Mouse (Mus musculus) ES-CJ7 (cell line): ENCODE results near the gene Zfp980.
"Not testable (repeated sequence)": the region's sequence is repeated elsewhere in the genome, so short reads cannot be mapped to it uniquely, and the experiment has no call there.

Source experiments
- DNase-seq: peaks from one replicate; pipeline ENCODE4 v3.0.0; 2011; ENCODE audit warnings: low read depth, low spot score

The Zfp980 gene

GRCm38 (mm10) chr4:145670385-145670784 is at the start of gene Zfp980:
Gene Zfp980 (plus strand): TSS chr4:145670685.
- not testable (repeated sequence) for DNase-seq

DNA sequence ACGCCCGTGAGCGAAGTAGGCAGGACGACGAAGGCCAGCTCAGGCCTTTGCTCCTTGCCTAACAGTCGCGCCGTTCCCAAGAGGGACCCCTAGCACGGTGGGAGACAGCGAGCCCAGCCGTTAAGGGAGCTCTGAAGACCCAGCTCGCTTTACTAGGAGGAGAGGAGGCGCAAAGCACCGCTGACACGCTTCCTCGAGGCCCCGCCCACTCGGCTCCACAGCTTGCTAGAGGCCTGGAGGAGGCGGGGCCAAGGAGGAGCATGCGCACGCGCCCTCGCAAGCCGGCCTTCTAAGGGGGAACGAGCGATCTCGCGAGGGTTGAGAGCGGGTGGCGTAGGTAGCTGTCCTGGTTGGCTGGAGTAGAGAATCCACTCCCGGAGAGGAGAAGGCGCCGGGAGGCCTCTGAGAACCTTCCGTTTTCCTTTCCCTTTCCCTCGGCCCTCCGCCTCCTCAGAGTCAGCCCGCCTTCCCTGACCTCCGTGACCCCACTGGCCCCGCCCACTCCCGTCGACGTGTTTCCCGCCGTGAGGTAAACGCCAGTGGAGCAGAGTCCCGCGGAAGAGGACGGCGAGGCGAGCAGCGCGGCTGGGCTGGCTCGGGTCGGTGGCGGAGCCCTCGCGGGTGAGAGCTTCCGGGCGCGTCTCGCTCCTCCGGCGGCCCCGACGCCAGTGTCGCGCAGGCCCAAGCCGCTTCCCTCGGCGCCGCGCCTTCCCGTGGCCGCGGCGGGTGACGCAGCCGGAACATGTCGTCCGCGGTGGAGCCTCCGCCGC is 29.9 kb upstream of the Zfp980 start:
- DNase-seq = peak; percentile 80

DNA sequence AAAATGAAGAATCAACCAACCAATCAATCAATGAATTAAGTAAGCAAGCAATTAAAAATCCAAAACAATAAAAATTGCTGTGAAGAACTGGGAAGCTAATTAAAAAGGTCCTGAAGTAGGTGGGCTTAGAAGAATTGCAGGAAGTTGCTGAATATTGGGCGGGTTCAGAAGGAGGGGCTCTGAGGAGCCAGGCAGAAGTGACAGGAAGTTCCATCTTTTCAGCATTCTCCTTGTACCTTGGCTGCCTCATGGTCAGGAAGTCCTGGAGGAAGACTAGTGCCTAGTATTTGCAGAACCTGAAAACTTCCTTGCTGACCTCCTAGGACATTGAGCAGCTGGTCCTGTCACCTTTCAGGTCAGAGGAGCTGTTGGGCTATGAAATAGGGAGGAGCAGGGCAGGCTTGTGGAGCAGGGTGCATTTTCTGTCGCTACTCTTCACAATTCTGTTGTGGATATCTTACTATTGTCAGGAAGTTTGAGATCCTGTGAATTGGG is 3.8 kb downstream of the Zfp980 start:
- DNase-seq = peak; percentile 56

GRCm38 (mm10) chr4:145680217-145680616 is 9.7 kb downstream of the Zfp980 start:
- peak; percentile 19 for DNase-seq

DNA sequence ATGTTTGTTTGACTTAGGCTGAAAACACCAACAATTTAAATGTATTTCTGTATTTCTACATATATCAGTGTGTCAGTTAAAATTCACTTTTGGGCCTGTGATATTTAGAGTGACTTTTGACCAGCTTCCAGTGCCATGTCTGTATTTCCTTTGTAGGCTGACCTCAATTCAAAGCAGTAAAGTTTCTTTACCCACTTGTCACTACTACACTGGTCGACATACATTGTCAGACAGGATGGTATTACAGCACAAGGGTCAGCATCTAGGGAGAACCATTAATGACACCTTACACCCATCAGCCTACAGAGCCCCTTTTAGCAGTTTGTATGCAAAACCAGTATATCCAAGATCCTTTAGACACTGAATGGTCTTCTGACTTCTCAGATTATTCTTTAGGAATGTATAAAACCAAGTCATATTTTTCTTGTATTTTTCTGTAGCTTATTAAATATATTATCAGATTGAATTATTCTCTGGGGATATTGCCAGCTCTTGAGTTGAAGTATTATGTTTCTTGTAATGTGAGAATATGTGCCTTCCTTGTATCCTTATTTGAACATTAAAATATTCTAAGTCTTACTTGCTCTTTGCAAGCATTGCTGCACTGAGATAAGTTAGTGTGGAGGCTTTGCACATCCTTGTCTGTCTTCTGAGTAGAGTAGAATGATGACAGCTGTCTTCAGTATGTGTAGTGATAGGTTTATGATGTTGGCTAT is 10.3 kb downstream of the Zfp980 start:
- not testable (repeated sequence) for DNase-seq

DNA sequence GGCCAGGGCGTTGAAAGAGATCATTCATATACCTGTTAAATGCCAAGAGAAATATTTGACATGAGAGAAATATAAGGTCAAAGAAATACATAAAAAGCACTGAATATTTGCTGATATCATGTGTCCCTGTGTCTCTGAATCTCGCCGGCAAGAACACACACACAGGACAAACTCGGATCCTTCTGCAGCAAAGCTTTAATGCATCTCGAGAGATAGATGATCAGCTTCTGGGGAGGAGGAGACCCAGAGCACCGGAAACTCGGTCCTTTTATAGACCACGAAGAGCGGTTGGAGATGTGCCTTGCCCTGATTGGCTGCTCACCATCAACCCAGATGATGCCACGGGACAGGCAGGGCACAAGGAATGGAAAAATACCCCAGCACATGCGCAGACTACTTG is 11.5 kb downstream of the Zfp980 start:
- not testable (repeated sequence) for DNase-seq

- peak; percentile 1 for DNase-seq
Observed at GRCm38 (mm10) chr4:145683024-145683766, 12.7 kb downstream of the Zfp980 start.

- not testable (repeated sequence) for DNase-seq
Observed at GRCm38 (mm10) chr4:145686061-145686460, 15.6 kb downstream of the Zfp980 start.

DNA sequence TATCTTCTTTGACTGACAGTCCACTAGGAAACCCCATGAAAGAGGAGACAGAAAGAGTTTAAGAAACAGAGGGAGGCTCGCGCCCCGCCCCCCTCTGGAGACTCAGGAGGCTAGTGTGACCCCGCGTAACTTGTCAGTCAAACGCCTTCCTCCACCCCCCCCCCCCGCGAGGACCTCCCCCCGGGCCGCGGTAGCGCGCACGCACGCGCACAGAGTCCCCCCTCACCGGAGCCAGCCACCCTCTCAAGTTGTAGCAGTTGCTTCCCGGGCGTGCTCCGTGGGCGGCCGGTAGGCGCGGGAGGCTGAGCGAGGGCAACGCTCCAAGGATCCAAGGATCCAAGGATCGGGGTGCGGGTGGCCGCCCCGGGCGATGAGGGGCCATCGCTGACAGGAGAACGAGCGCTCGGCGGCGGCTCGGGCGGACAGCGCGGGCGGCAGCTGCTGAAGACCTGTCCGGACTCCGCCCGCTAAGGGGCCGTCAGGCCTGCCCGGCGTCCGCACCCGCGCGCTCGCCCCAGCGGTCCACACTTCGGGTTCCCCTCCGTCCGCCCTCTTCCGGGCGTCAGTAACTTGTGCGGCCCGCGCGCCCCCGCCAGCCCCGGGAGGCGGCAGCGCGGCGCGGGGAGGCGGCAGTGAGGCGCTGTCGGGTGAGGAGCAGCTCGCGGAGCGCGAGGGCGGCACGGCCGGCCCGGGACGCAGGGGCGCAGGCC is 74.6 kb downstream of the Zfp980 start:
- not testable (repeated sequence) for DNase-seq

DNA sequence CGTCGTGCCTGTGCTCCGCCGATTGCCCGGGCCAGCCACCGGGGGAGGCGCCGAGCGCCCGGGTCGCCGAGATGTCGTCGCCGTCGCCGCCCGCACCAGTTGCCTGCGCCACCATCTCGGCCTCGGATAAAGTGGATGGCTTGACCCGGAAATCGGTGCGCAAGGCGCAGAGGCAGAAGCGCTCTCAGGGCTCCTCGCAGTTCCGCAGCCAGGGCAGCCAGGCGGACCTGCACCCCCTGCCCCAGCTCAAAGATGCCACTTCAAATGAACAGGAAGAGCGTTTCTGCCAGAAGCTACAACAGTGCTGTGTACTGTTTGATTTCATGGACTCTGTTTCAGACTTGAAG is 75.1 kb downstream of the Zfp980 start:
- DNase-seq = not testable (repeated sequence)
